Mouse (Mus musculus) small intestine, adult 2 months (tissue): ENCODE measurements around the gene Cyp2j13.

Source experiments
- CTCF ChIP-seq: fragments of 200-500 bp; IDR thresholded peaks from 2 replicates; pipeline ENCODE4 v1.5.1; 2012; ENCODE audit warnings: low read depth, mild to moderate bottlenecking, control low read depth, inconsistent platforms, low read length, moderate library complexity, mixed read lengths; ENCODE audit not compliant: insufficient replicate concordance, insufficient read length; ENCODE audit errors: extremely low read depth
- POLR2A ChIP-seq: fragments of 200-500 bp; IDR thresholded peaks from 2 replicates; pipeline ENCODE4 v1.6.1; 2012; ENCODE audit warnings: low read depth, mild to moderate bottlenecking, control low read depth, inconsistent platforms, low read length, moderate library complexity

DNA sequence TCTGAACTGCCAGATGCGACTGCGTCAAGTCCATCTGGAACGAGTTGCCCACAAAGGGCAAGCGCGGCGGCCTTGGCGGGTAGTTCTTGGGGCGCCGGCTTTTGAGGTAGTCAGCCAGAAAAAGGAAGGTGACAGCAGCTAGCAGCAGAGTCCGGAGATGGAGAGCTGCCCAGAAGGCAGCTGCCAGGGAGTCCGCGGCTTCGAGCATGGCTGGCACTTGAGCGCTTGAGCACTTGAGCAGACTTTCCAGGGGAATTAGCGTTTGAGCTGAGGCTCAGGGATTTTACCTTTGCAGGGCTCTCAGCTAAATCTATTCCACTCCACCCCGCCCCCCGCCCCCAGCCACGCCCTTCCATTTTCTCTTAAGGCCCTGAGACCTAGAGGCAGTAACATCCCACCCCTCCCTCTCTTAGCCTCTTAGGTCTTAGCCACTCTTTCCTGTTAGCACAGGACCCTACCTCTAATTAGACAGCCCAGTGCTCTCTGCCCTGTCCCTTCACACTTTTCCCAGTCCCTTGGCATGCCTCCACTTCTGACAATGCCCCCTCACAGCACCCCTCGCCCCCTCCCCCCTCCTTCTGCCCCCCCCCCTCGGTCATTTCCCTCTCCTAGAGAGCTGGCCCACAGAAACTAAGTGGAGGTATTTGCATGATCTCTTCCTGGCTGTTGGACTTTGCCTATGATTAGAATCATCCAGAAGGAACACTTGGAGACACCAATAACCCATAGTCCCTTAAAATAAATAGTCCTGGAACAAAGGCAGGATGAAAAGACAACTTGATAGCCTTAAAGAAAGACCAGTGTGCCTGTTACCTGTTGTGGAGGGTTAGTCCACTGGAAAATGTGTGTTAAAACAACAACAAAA, at the start of gene Cyp2j13:
- no peak for TF ChIP-seq CTCF
- no peak for TF ChIP-seq POLR2A
